Mouse (Mus musculus): ENCODE measurements around the gene Ccl4.

Ccl4 gene

DNA sequence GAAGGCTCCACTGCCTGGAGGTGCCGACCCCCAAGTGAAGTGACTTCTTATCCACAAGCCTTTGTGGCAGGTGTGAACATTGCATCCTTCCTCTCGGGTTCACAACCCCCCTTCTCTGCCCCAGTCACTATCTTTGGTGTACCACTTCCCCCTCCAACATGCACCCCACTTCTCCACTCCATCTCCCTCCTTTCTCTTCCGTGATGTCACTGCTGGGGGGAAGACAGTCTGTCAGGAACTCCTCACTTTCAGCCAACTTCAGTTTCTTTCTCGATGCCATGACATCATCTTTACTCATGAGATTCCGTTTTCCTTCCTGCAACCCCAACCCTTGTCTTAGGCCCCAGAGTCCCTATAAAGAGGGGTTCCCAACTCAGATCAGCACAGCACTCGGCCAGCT is at the start of gene Ccl4:
Ccl4 (plus strand) TSS at position 381 of the 400 bp plus-strand sequence.
- DNase-seq (ENCODE audit: low read depth, low spot score) = no peak

DNA sequence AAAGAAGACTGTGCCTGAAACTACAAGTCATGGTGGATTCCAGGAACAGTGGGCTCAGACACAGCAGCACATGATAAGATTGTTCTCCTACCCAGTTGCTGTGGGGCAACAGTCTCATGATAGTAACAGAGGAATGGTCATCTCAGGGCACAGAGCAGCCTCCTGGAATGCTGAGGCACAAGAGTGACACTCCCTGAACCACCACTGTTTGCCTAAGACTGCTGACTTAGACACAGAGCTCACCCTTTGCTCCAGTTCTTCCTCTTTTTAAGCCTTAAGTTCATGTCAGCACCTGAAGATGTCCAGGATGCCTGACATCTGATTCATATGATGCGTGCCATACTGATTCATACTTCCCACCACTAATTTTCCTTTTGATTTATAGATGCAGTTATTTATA is 45.8 kb upstream of the Ccl4 start:
- no peak for DNase-seq (ENCODE audit: low read depth, low spot score)

- no peak for DNase-seq (ENCODE audit: low read depth, low spot score)
Measured at GRCm38 (mm10) chr11:83618238-83618637, 44.1 kb upstream of the Ccl4 start.

DNA sequence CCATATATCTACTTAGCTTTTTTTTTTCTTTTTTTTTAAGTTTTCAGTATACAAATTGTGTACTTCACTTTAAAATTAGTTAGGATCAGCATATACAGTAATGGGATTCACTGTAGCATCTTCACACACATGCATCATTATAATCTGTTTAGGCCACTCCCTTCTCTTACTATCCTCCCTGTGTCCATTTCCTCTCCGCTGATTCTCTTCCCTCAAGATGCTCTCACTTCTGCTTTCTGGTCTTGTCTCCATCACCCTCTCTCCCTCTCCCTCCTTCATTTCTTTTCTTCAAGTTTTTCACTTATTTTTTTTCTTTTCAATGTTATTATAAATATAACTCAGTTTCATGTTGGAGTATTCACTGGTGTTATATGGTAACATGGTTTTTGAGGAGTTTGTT is 43.3 kb upstream of the Ccl4 start:
- DNase-seq (ENCODE audit: low read depth, low spot score) = no peak

DNA sequence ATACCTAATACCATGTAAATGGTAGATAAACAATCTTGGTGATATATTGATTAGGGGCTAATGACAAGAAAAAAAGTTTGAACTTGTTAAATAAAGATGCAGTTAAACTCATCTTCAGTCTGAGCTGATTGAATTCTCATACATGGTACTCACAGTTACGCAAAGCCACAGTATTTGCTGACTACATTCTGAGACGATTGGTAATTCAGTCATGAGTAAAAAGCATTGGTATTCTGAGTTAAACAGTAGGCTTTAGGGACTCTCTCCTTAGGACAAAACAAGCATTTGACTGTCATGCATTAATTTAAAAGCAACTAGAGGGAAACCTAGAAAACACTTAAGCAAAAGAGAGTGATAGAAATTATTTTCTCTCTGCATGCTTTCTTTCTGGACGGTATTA is 38.8 kb upstream of the Ccl4 start:
- DNase-seq (ENCODE audit: low read depth, low spot score) = no peak

DNA sequence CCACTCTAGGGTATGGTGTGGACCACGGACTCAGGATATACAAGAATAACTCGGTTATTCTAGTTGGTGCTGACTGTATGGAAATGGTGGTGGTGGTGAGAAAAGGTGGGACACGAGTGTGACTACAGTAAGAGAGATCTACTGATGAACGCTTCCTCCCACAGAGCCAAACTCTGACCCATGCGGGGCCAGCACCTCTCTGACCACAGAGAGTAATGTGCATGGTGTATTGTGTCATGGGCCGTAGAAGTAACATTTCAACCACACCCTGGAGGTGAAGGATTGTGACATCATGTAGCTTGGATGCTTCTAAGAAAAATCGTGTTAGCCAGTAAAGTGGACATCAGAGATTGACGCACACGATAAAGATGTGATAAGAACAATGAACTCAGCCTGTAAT is 33.6 kb upstream of the Ccl4 start:
- DNase-seq (ENCODE audit: low read depth, low spot score) = no peak

DNA sequence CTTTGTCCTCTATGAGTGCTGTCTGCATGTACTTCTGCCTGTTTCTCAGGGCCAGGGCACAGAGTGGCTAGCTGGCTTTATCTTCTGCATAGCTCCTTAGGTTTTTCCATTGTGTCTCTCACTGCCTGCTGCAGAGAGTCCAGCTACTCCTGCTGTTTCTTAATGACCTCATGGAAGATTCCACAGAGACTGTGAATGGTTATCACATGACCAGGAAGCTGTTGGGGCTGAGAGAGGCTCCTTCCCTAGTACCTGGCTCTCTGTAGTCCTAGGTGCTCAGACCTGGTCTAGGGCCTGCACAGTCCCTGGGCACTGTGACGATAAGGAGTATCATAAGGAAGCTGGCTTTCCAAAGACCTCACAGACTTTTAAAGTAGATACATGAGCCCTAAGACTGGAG is 31.8 kb upstream of the Ccl4 start:
- no peak for DNase-seq (ENCODE audit: low read depth, low spot score)

GRCm38 (mm10) chr11:83631065-83631464 is 31.3 kb upstream of the Ccl4 start:
- DNase-seq (ENCODE audit: low read depth, low spot score) = no peak

GRCm38 (mm10) chr11:83632744-83633143 is 29.6 kb upstream of the Ccl4 start:
- DNase-seq (ENCODE audit: low read depth, low spot score) = no peak

DNA sequence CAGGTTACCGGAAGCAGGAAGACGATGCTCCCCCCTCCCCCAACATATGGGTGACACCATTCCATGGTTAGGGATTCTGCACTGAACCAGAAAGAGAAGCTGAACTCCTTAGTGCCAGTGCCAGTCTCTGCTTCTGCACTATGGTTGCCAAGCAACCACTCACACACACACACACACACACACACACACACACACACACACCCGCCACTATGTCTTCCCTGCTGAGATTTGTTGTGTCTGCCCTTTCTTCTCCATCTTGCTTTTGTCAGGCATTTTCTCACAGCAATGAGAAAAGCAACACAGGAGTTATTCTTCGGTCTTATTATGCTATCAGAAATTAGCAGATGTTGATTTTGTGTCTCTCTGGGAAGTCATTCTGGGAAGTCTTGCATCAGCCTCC is 28.0 kb upstream of the Ccl4 start:
- DNase-seq (ENCODE audit: low read depth, low spot score) = no peak

DNA sequence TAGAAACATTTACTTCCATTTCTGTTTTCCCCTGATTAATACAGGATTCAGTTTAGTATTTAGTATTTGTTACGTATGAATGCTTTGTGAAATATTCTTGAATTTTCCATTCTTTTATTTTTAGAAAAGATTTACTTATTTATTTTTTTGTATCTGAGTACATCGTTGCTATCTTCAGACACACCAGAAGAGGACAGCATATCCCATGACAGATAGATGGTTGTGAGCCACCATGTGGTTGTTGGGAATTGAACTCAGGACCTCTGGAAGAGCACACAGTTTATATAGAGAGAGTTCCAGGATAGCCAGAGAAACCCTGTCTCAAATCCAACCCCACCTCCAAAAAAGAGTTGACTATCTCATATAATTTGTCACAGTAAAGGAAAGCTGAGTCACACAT is 27.5 kb upstream of the Ccl4 start:
- no peak for DNase-seq (ENCODE audit: low read depth, low spot score)

DNA sequence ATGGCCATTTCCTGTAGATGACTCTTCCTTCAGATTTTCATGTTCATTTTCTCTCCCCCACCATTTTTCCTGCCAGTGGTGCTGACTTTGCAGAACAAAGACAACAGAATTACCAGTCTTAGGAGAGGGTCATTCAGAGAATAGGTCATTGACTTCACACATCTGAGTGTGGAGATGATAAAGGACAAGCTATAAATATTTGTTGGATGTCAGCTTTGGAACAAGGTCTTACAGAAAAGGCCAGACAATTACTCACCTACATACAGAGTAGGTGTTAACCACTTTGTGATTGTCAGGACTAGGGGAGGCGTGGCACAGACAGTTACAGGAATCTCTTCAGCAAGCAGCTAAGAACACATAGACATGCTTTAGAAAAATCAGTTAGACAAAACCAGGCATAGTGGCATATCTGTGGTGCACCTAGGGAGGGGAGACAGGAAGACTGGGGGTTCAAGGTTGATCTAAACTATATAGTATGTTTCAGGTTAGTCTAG is 25.6 kb upstream of the Ccl4 start:
- no peak for DNase-seq (ENCODE audit: low read depth, low spot score)

DNA sequence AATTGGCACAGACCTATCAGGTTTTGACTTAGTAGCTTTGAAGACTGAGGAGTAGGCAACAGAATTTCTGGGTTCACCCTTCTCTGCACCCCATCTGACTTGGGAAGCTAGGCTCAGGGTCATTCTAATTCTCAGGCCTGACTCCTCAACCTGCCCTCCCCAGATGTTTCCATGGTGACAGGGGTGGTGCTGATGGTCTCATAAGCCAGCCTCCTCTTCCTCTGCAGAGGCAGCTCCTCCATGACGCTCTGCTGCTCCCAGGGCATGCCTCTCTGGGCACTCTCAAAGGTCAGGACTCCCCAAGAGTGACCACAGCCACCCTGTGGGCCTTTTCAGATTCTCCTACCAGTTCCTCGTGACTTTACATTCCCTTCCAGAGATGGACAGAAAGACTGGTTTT is 23.4 kb upstream of the Ccl4 start:
- DNase-seq (ENCODE audit: low read depth, low spot score) = no peak

- no peak for DNase-seq (ENCODE audit: low read depth, low spot score)
Measured at GRCm38 (mm10) chr11:83639533-83639932, 22.9 kb upstream of the Ccl4 start.

DNA sequence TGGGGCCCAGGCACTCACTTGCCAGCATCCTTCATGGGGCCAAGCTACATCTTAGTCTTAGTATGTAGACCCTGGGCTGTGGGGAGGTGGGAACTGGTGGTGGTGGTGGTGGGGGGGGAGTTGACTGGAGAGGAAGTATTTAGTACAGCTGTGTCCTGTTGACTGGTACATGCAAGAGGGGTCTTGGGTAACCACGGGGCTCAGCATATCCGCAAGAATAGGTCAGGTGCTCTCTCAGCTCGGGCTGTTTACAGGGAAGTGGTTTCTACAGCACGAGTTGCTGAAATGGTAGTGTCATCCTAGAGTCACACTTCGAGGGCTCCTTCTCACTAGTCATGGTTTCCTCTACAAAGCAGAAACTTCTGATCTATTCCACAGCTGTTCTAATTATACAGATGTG is 22.2 kb upstream of the Ccl4 start:
- DNase-seq (ENCODE audit: low read depth, low spot score) = no peak

- no peak for DNase-seq (ENCODE audit: low read depth, low spot score)
Measured at GRCm38 (mm10) chr11:83641216-83641615, 21.2 kb upstream of the Ccl4 start.

- no peak for DNase-seq (ENCODE audit: low read depth, low spot score)
Measured at GRCm38 (mm10) chr11:83645521-83645920, 16.9 kb upstream of the Ccl4 start, which contains the start of gene Rpl9-ps1. Rpl9-ps1 (minus strand) TSS chr11:83645621.

DNA sequence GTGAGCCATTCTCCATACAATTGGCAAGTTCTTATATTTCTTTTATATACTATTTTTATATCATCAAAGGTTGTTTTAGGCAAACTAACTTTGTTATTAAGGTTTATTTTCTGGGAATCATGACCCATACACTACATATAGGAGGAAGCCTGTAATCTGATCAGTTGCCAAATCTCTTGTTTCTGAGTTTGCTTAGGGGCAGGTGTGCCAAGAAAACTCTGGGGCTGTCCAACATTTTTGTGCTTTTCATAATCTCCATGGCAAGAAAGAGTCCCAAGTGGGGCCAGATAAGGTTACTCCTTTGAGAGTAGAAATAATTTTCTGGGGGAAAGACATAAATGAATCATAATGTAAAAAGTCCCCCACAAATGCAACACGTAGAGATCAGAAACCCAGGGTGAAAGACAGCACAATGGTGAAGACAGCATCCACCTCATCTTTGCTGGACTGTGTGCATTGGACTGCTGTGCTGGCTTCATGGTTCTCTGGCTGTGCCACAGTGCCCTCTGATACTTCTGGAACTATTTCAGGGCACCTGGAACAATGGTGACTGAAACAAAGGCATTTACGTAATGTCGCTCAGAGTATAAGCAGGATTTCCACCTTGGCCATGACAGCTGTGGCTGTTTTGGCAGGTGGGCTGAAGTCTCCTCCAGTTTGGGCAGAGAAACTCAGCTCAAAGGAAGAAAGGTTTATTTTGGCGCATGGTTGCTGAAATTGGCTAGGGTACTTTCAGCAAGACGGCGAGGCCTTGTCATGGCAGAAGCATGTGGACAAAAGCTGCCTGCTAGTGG is 15.8 kb upstream of the Ccl4 start:
- DNase-seq (ENCODE audit: low read depth, low spot score) = no peak

- no peak for DNase-seq (ENCODE audit: low read depth, low spot score)
Measured at GRCm38 (mm10) chr11:83649305-83649841, 13.0 kb upstream of the Ccl4 start, which contains the start of gene Ccl3. Ccl3 (minus strand) TSS chr11:83649355.

GRCm38 (mm10) chr11:83654606-83655005 is 7.8 kb upstream of the Ccl4 start:
- no peak for DNase-seq (ENCODE audit: low read depth, low spot score)

DNA sequence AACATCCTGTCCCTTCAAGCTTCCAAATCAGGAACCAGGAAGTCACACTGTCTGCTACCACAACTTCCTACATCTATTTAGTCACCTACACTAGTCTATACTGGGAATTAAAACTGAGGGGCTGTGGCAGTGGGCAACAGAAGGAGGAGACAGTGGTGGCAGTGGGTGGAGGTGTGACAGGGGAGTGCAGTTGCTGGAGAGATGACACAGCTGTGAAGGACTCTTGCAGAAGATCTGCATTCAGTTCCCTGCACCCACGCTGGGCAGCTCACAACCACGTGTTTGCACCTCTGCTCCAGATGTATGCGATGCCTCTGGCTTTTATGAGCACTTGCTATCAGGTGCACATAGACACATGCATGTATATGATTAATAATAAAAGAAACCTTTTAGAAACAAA is 4.9 kb upstream of the Ccl4 start:
- DNase-seq (ENCODE audit: low read depth, low spot score) = no peak

- no peak for DNase-seq (ENCODE audit: low read depth, low spot score)
Measured at GRCm38 (mm10) chr11:83658797-83659196, 3.6 kb upstream of the Ccl4 start.

DNA sequence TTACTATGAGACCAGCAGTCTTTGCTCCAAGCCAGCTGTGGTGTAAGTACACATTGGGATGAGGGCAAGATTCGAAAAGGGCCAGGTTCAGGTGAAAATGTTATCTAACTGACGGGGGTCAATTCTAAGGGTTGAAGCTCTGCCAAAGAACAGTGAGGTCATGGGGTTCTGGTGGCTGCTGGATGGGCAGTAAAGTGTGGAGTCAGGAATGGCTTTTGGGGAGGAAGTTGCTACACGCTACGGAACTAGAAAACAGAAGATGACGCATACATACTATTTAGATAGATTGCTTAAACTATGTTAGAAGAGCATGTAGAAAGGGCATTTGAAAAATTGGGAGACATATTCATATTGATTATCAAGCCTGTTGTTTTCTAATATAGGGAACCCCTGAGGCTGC is 1.1 kb downstream of the Ccl4 start:
- no peak for DNase-seq (ENCODE audit: low read depth, low spot score)
